ENCODE assay signal across 15 mouse cellular contexts in the genomic region with DNA sequence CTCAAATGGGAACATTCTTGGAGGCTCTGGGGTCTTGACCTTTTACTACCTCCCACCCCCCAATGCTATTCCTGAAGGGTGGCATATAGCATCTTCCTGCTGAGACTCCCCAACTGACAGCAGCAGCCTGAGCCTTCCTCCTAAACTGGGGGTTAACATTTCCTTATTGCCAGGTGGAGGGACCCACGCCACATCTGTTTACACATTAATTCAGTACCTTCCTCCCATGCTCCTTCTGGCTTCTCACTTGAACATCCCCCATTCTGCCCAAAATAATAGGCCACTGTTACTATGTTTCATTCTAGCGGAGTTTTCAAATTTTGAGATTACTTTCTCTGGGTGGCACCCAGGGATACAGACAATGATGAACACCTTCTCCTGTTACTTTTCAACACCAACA.
"Had no signal": no experiment of that assay in that cellular context is flagged by ENCODE, and none has a peak within 500 bp of the region (broad histone marks: within the 10 kb centered on the region; RNA-seq: fewer than 3 reads in every experiment).

No protein-coding gene starts in this region.

- H3K9me3 ChIP-seq: kidney, embryonic 15.5 days; limb, embryonic 12.5 days; liver, embryonic 13.5 days; lung, embryonic 15.5 days; midbrain, embryonic 12.5 days had no signal

- H3K4me1 ChIP-seq: kidney, embryonic 15.5 days; limb, embryonic 12.5 days; liver, embryonic 13.5 days; lung, embryonic 15.5 days; midbrain, embryonic 12.5 days had no signal

- H3K9ac ChIP-seq: kidney, embryonic 15.5 days; limb, embryonic 12.5 days; liver, embryonic 13.5 days; liver, postnatal 0 days; lung, embryonic 15.5 days; midbrain, embryonic 12.5 days had no signal

- H3K27ac ChIP-seq: hindbrain, postnatal 0 days; kidney, embryonic 15.5 days; limb, embryonic 12.5 days; liver, embryonic 13.5 days; lung, embryonic 15.5 days; macrophage; midbrain, embryonic 12.5 days; stomach, postnatal 0 days had no signal

- H3K36me3 ChIP-seq: kidney, embryonic 15.5 days; limb, embryonic 12.5 days; liver, embryonic 13.5 days; lung, embryonic 15.5 days; midbrain, embryonic 12.5 days had no signal

- H3K4me2 ChIP-seq: kidney, embryonic 15.5 days; limb, embryonic 12.5 days; liver, embryonic 13.5 days; lung, embryonic 15.5 days; midbrain, embryonic 12.5 days had no signal

- DNase-seq: kidney, adult 2 months; kidney, postnatal 14 days; liver; liver, embryonic 13.5 days; liver, postnatal 0 days; lung, postnatal 14 days; thymus, adult 2 months; thymus, postnatal 25 days had no signal

- ATAC-seq: hindbrain, postnatal 0 days; liver, postnatal 0 days had no signal

- H3K4me3 ChIP-seq: kidney, embryonic 15.5 days; limb, embryonic 12.5 days; liver, embryonic 13.5 days; lung, embryonic 15.5 days; midbrain, embryonic 12.5 days had no signal

- H3K27me3 ChIP-seq: kidney, embryonic 15.5 days; limb, embryonic 12.5 days; liver, embryonic 13.5 days; lung, embryonic 15.5 days; midbrain, embryonic 12.5 days had no signal
